Mouse (Mus musculus) heart, adult 2 months (tissue): ENCODE results near the gene Shisa8.

Source experiments
- CTCF ChIP-seq: fragments of 200-600 bp; IDR thresholded peaks from 2 replicates; pipeline ENCODE4 v1.8.1; 2022; ENCODE audit warnings: antibody characterized with exemption, mild to moderate bottlenecking, moderate library complexity
- EP300 ChIP-seq: fragments of 200-500 bp; IDR thresholded peaks from 2 replicates; pipeline ENCODE4 v1.6.1; 2011; ENCODE audit warnings: low read depth, low read length, control low read depth; ENCODE audit not compliant: insufficient read depth
- POLR2A ChIP-seq: fragments of 200-500 bp; IDR thresholded peaks from 2 replicates; pipeline ENCODE4 v1.6.1; 2011; ENCODE audit warnings: mild to moderate bottlenecking, low read depth, low read length, control low read depth; ENCODE audit not compliant: insufficient read depth

GRCm38 (mm10) chr15:82204680-82205371 is 7.8 kb downstream of the Shisa8 start:
- TF ChIP-seq CTCF (no peak), EP300 (no peak), POLR2A (no peak)
